Mouse (Mus musculus) megakaryocyte, embryonic 14.5 days (primary cell): ENCODE results near the gene Ripor2.

Source experiments
- FLI1 ChIP-seq: IDR thresholded peaks from 2 replicates; pipeline ENCODE4 v1.6.1; 2012; ENCODE audit warnings: low read length, inconsistent platforms, mixed read lengths
- GATA1 ChIP-seq: IDR thresholded peaks from 3 replicates; pipeline ENCODE4 v1.6.1; 2012; ENCODE audit warnings: mixed read lengths, low read length, inconsistent platforms, borderline replicate concordance

DNA sequence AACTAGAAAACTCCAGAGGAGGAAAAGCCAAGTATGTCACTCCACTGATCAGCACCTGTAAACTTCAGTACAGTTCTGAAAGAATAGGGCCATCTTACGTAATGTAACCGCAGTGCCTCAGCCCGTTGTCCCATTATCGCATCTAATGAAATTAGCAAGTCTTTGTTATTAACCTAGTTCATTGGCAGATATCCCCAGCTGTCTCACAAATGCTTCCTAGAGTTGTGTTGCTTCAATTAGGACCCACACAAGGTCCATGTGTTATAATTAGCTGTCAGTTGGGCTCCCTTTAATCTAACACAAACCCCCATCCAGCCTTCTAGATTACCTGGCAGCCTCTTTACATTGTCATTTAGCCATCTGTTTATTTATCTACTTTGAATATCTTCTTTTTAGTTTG is 99.0 kb downstream of the Ripor2 start:
- TF ChIP-seq GATA1: no peak
- no peak for TF ChIP-seq FLI1
